Mouse (Mus musculus) frontal cortex, postnatal 10 days (tissue): ENCODE results near the gene Gm9008.
"Not testable (repeated sequence)": the region's sequence is repeated elsewhere in the genome, so short reads cannot be mapped to it uniquely, and the experiment has no call there.

ENCODE experiments used
- DNase-seq, 2 experiments: peaks; one replicate each; pipeline ENCODE4 v3.0.0; 2022; ENCODE audit warnings: low spot score in 2 of 2, mixed read lengths in 1 of 2

Gm9008 gene

DNA sequence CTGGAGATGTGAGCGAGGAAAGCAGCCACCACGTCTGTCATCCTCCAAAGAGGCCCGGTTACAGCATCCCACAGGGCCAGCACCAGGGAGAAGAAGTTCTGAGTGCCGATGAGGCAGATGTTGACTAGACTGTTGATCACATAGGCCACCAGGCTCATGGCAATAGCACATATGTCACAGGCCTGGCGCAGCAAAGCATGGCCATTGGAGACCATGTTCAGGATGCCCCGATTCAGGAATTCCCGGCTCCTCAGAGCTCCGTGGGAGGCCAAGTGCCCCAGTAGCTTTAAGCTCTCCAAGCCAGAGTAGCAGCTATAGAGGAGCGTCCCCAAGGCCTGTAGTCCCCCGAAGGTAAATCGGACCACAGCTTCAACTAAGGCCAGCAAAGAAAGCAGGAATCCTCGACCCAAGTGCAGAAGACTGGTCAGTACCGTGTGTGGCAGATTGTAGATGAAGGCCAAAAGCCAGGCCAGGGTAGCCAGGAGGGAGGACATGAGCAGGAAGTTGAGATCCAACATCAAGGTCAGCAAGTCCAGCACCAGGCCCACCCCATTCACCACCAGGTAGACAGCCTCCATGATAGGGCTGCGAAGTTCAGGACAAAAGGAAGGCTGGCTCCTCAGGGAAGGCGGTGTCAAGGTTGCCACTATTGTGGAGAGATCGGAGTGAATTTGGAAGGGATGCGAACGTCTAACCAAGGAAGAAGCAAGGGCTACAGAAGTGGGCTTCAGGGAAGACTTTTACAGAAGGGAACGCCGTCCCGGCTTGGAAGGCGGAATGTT lies at the start of gene Gm9008:
Gene Gm9008, minus strand, starts transcription at position 731 of the 782 bp plus-strand sequence.
- not testable (repeated sequence) for DNase-seq

DNA sequence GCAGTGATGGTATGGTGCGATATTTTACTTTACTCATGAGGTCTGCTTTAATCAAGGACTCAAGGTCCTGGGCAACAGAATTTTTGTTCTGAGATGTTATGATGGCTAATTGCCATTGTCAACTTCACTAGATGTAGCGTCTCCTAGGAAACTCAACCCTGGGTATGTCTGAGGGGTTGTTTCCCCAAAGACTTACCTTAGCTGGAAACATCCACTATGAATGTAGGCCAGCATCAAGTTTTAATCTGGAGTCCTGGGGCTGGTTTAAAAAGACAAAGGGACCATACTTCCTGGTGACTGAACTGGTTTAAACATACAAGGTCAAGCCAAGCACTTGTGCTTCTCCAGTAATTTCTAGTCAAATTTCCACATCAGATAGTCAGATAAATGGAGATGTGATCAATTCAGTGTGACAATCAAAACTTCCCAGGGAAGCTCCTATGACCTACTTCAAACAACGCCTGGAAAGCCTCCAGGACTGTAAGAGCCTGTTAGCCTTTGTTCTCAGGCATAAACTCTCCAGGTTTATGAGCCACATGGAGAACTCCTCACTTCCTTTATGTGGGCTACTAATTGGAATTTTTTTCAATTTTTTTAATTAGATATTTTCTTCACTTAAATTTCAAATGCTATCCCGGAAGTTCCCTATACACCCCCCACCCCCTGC lies 24.5 kb upstream of the Gm9008 start:
- DNase-seq = no peak

DNA sequence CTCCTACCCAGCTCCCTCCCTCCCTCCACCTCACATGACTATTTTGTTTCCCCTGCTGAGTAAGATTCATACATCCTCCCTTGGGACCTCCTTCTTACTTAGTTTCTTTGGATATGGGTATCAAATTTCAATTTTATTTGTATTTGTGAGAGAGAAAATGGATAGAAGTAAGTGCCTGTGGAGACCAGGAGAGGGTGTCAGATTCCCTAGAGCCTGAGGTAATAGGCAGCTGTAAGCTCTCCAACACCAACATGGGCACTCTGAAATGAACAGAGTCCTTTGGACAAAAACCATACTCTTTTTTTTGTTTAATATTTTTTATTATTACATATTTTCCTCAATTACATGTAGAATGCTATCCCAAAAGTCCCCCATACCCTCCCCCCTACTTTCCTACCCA lies 12.6 kb upstream of the Gm9008 start:
- DNase-seq = no peak

DNA sequence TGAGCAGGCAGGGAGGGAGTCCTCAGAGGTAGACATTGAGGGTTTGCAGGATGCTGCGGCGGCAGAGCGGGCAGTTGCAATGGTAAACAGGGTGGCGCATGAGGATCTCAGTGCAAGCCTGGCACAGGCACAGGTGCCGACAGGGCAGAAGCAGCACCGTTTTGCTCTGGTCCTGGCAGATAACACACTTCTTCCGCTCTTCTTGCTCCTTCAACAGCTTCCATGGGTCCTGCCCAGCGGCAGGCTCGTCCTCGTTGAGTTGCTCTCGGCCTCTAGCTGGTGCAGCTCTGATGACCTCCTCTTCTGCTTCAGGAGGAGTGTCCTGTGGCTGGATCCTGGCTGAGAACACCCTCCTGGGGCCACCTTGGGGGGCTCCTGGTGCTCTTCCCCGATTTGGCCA lies 1.2 kb downstream of the Gm9008 start:
- DNase-seq = not testable (repeated sequence)

- DNase-seq = no peak
Observed at GRCm38 (mm10) chr6:76468194-76468593, 29.4 kb downstream of the Gm9008 start.
